Mouse (Mus musculus) heart, embryonic 11.5 days (tissue): ENCODE measurements around the gene Rhd. TPM values are rescaled to one million over a fixed set of nuclear protein-coding genes. Genes with fewer than 3 reads are reported as not detected.
A peak's percentile ranks its signal among the peaks of the same experiment; 100 is the strongest.

Experiments
- ATAC-seq: fragments of 200-750 bp; cut with Nextera tagmentation; replicated peaks from 2 replicates; pipeline ENCODE4 v1.8.0; 2017; ENCODE audit warnings: moderate library complexity; ENCODE audit not compliant: insufficient number of reproducible peaks, low FRiP score, low TSS enrichment
- H3K27ac ChIP-seq: fragments of 300-500 bp; sonication (generic); 2 replicates; pipeline ENCODE4 v1.5.1; 2014; ENCODE audit warnings: mild to moderate bottlenecking, low read depth, low read length
- H3K27me3 ChIP-seq: fragments of 300-500 bp; sonication (generic); 2 replicates; pipeline ENCODE4 v1.6.1; 2014; ENCODE audit warnings: mild to moderate bottlenecking, low read length, mixed read lengths; ENCODE audit not compliant: control insufficient read depth, insufficient read depth
- H3K36me3 ChIP-seq: fragments of 300-500 bp; sonication (generic); 2 replicates; pipeline ENCODE4 v1.6.1; 2014; ENCODE audit warnings: mild to moderate bottlenecking, low read length, moderate library complexity, mixed read lengths; ENCODE audit not compliant: control insufficient read depth, insufficient read depth
- H3K4me1 ChIP-seq: fragments of 300-500 bp; sonication (generic); 2 replicates; pipeline ENCODE4 v1.6.1; 2014; ENCODE audit warnings: low read length; ENCODE audit not compliant: control insufficient read depth, insufficient read depth
- H3K4me2 ChIP-seq: fragments of 300-500 bp; sonication (generic); 2 replicates; pipeline ENCODE4 v1.6.1; 2014; ENCODE audit warnings: mild to moderate bottlenecking, moderate library complexity
- H3K4me3 ChIP-seq: fragments of 300-500 bp; sonication (generic); 2 replicates; pipeline ENCODE4 v1.5.1; 2014; ENCODE audit warnings: low read depth, low read length
- H3K9ac ChIP-seq: fragments of 300-500 bp; sonication (generic); 2 replicates; pipeline ENCODE4 v1.6.1; 2014; ENCODE audit warnings: mild to moderate bottlenecking, low read depth, low read length, moderate library complexity
- H3K9me3 ChIP-seq: fragments of 300-500 bp; sonication (generic); replicated peaks from 2 replicates; pipeline ENCODE4 v1.6.1; 2016; ENCODE audit warnings: low read length; ENCODE audit not compliant: control insufficient read depth
- WGBS: fragments of 180-500 bp; shearing (Covaris S2); extraction: QIAGEN DNeasy Blood & Tissue Kit; methylation state at CpG from one replicate; pipeline ENCODE4 v1.1.7; 2014; ENCODE audit not compliant: insufficient replicate concordance; 5-methylcytosine and 5-hydroxymethylcytosine counted together
- polyA plus RNA-seq: library from polyadenylated mRNA; unstranded; fragments of >200 nt; fragmentation: Nextera tagmentation; extraction: Ambion mirVana; gene quantifications from 2 replicates; pipeline ENCODE4 v1.2.1, GENCODE M21; 2014

Rhd gene
- polyA plus RNA-seq, 1 experiment from 2014 or later: 68.6 TPM

DNA sequence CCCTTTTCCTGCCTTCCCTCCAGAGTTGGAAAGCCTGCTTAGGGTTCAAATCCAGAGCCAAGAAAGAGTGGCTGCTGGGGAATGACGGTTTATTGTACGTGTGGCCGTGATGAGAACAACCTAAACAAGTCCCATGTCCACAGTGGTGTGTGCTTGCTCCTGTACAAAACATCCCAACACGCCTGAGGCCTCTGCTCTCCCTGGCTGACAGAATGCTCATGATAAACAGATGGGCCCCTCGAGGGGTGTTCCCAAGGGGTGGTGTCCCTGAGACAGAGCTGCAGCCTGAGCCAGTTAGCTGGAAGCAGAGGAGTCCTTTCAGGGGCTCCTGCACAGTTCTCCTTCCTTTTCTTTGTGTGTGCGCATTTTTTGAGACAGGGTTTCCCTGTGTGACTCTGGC, 1.0 kb downstream of the Rhd start:
- H3K9me3 ChIP-seq: no peaks in the 10 kb centered on the region
- H3K4me2 ChIP-seq: peak overlapping the region; percentile 44
- H3K4me3 ChIP-seq: peak overlapping the region; percentile 36
- 64% methylated on average over 6 of the region's 6 CpGs for WGBS
- H3K27ac ChIP-seq: peak overlapping the region; percentile 77
- peaks cover 18% of the 10 kb centered on the region for H3K4me1 ChIP-seq
- H3K9ac ChIP-seq: peak overlapping the region; percentile 64; the same call in 1 of the 2 replicates
- ATAC-seq: peak; percentile 67
- peaks cover 8% of the 10 kb centered on the region for H3K27me3 ChIP-seq
- no peaks in the 10 kb centered on the region for H3K36me3 ChIP-seq

DNA sequence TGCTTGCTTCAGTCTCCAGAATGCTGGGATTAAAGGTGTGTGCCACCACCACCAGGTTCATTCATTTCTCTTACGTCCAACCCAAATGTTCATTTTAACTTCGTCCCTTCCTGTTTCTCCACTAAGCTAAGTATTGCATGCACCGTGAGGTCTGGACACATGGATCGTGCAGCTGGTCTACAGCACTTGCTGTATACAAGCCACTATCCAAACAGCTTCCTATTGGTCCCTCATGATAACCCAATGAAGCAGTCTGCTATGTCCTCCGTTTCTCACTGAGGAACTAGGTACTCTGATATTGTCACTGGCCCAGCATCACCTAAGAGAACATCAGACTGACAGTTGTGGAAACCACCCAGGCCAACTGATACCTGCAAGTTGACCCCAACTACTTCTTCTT, 1.5 kb downstream of the Rhd start:
- no peak for ATAC-seq
- no peaks in the 10 kb centered on the region for H3K9me3 ChIP-seq
- peak overlapping the region; percentile 36; the same call in 1 of the 2 replicates for H3K4me2 ChIP-seq
- H3K4me3 ChIP-seq: peak overlapping the region; percentile 36
- H3K9ac ChIP-seq: peak overlapping the region; percentile 64; the same call in 1 of the 2 replicates
- H3K27ac ChIP-seq: peak overlapping the region; percentile 77
- WGBS: 82% methylated on average over 5 of the region's 5 CpGs
- no peaks in the 10 kb centered on the region for H3K36me3 ChIP-seq
- H3K27me3 ChIP-seq: peaks cover 12% of the 10 kb centered on the region
- peaks cover 18% of the 10 kb centered on the region for H3K4me1 ChIP-seq

DNA sequence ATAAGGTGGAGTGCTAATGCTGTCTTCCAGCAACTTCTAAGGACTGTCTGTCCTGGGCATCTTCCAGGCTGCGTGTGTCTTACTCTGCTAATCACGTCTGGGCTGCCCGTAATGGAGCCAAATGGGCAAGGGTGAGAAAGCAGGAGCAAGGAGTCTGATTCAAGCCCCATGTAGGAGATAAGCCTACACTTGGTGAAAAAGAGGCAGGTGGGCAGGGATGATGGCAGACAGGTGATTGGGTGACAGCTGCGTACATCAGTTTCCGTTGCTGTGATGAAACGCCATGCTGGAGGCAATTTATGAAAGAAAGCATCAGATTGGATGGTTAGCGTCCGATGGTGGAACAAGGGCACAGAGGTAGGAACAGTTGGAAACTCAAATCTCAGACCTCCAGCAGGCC, 2.9 kb downstream of the Rhd start:
- Histone ChIP-seq H3K9me3 (no peaks in the 10 kb centered on the region), H3K27me3 (peaks cover 12% of the 10 kb centered on the region), H3K4me3 (no peak overlapping the region), H3K4me1 (peaks cover 18% of the 10 kb centered on the region), H3K36me3 (no peaks in the 10 kb centered on the region), H3K9ac (no peak overlapping the region), H3K4me2 (peak overlapping the region; percentile 33), H3K27ac (no peak overlapping the region)
- ATAC-seq: no peak
- WGBS: 91% methylated on average over 8 of the region's 8 CpGs

GRCm38 (mm10) chr4:134867661-134868060, 3.3 kb downstream of the Rhd start:
- Histone ChIP-seq H3K9ac (no peak overlapping the region), H3K4me2 (peak overlapping the region; percentile 71), H3K36me3 (no peaks in the 10 kb centered on the region), H3K27ac (no peak overlapping the region), H3K9me3 (no peaks in the 10 kb centered on the region), H3K4me1 (peaks cover 18% of the 10 kb centered on the region), H3K4me3 (no peak overlapping the region), H3K27me3 (peaks cover 12% of the 10 kb centered on the region)
- no peak for ATAC-seq
- 83% methylated on average over 8 of the region's 8 CpGs for WGBS

- 84% methylated on average over 10 of the region's 10 CpGs for WGBS
- peak overlapping the region; percentile 82; the same call in 1 of the 2 replicates for H3K27ac ChIP-seq
These were observed 3.7 kb downstream of the Rhd start for GRCm38 (mm10) chr4:134868065-134868464.

DNA sequence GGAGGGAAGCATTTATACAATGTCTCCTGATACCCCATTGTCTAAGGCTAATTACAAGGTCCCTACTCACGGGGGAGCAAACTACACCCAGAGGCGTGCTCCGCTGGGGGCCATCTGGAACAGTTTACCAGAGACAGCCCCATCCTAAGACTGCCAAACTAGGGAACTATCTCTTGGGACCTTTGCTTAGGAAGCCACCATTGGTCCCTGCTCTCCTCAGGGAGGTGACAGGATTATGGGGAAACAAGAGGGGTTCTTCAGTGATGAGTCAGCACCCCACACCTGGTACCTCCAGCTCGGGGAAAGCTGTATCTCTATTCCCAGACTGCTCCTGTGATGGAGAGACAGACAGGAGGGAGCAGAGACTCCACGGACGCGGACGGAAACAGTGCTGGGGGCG, 4.2 kb downstream of the Rhd start:
- WGBS: 21% methylated on average over 9 of the region's 9 CpGs
- H3K9me3 ChIP-seq: no peaks in the 10 kb centered on the region
- peak overlapping the region; percentile 30 for H3K4me3 ChIP-seq
- H3K27ac ChIP-seq: peak overlapping the region; percentile 82
- ATAC-seq: no peak
- peaks cover 12% of the 10 kb centered on the region for H3K27me3 ChIP-seq
- H3K4me1 ChIP-seq: peaks cover 18% of the 10 kb centered on the region
- H3K36me3 ChIP-seq: no peaks in the 10 kb centered on the region
- H3K4me2 ChIP-seq: peak overlapping the region; percentile 71
- H3K9ac ChIP-seq: peak overlapping the region; percentile 39; the same call in 1 of the 2 replicates

More at GRCm38 (mm10) chr4:134868065-134868464, 3.7 kb downstream of the Rhd start:
- no peak for ATAC-seq
- H3K27me3 ChIP-seq: peaks cover 12% of the 10 kb centered on the region
- H3K4me3 ChIP-seq: peak overlapping the region; percentile 30
- peak overlapping the region; percentile 39; the same call in 1 of the 2 replicates for H3K9ac ChIP-seq
- H3K4me1 ChIP-seq: peaks cover 18% of the 10 kb centered on the region
- no peaks in the 10 kb centered on the region for H3K36me3 ChIP-seq
- no peaks in the 10 kb centered on the region for H3K9me3 ChIP-seq
- peak overlapping the region; percentile 71 for H3K4me2 ChIP-seq

GRCm38 (mm10) chr4:134869068-134869730, 4.9 kb downstream of the Rhd start:
- 4% methylated on average over 16 of the region's 16 CpGs for WGBS
- H3K4me1 ChIP-seq: peaks cover 18% of the 10 kb centered on the region
- ATAC-seq: peak; percentile 79
- H3K27me3 ChIP-seq: peaks cover 12% of the 10 kb centered on the region
- peak overlapping the region; percentile 30 for H3K4me3 ChIP-seq
- H3K9me3 ChIP-seq: no peaks in the 10 kb centered on the region
- H3K27ac ChIP-seq: peak overlapping the region; percentile 82
- peak overlapping the region; percentile 69 for H3K9ac ChIP-seq
- H3K4me2 ChIP-seq: peak overlapping the region; percentile 71
- H3K36me3 ChIP-seq: no peaks in the 10 kb centered on the region

DNA sequence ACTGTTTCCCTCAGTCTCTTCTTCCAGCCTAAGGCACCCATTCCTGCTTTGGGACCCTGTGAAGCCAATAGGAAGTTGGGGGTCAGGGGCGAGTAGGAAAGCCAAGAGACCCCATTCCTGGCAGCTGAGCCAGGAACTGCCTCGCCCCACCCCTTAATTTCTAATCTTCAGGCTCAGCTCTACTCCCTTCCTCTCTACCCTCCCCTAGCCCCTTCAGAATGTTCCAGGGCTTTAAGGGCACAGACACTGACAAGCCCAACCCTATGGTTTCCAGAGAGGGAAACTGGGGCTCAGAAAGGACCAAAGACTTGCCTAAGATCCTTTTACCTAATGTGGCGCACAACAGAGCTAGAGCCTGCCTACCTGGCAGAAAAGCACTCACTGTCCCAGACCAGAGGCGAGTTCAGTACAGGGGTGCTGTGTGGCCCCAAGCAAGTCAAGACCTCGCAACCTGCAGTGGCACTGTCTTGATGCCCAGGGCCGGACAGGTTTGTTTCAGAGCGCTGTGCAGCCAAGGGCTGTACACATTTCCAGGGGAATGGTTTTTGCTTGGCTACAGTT, 5.6 kb downstream of the Rhd start:
- peak overlapping the region; percentile 69 for H3K9ac ChIP-seq
- no peaks in the 10 kb centered on the region for H3K9me3 ChIP-seq
- ATAC-seq: peak; percentile 53; the same call in 1 of the 2 replicates
- H3K36me3 ChIP-seq: no peaks in the 10 kb centered on the region
- WGBS: 35% methylated on average over 7 of the region's 7 CpGs
- peaks cover 15% of the 10 kb centered on the region for H3K4me1 ChIP-seq
- H3K27ac ChIP-seq: peak overlapping the region; percentile 82
- H3K4me3 ChIP-seq: peak overlapping the region; percentile 30
- peaks cover 12% of the 10 kb centered on the region for H3K27me3 ChIP-seq
- H3K4me2 ChIP-seq: peak overlapping the region; percentile 71
